In genomic region chr2:173205563-173206099, GRCm38 (mm10) we compare ENCODE assay signal across 27 mouse cellular contexts. TPM values are rescaled to one million over a fixed set of nuclear protein-coding genes. Genes with fewer than 3 reads are reported as not detected.
DNase-seq lines count a peak whose midpoint lies in the region; ATAC-seq and TF ChIP-seq lines count a peak whose summit lies in the region.
"Had no signal": no experiment of that assay in that cellular context is flagged by ENCODE, and none has a peak within 500 bp of the region (broad histone marks: within the 10 kb centered on the region; RNA-seq: fewer than 3 reads in every experiment).

No protein-coding gene starts in this region.

- no peaks in the 10 kb centered on the region for H3K27me3 ChIP-seq in liver, postnatal 0 days (ENCODE audit: insufficient read depth, low read length)
- 0 out of 2 replicates have a peak, but pooled peaks cover 3% of the 10 kb centered on the region for H3K27me3 ChIP-seq in liver, embryonic 12.5 days (replicated peaks)
- H3K27me3 ChIP-seq in midbrain, embryonic 15.5 days (replicated peaks), result no peaks in the 10 kb centered on the region
- H3K27me3 ChIP-seq: embryonic facial prominence, embryonic 15.5 days; heart, embryonic 15.5 days; limb, embryonic 15.5 days; neural tube, embryonic 12.5 days had no signal

- no peak overlapping the region for H3K27ac ChIP-seq in liver, postnatal 0 days (ENCODE audit: low read depth)
- H3K27ac ChIP-seq in liver, embryonic 12.5 days, result no peak overlapping the region
- no peak overlapping the region for H3K27ac ChIP-seq in midbrain, embryonic 15.5 days
- H3K27ac ChIP-seq: embryonic facial prominence, embryonic 15.5 days; heart, adult 2 months; heart, embryonic 15.5 days; hindbrain, postnatal 0 days; layer of hippocampus, adult 2 months; limb, embryonic 15.5 days; macrophage; neural tube, embryonic 12.5 days had no signal

- no peak for TF ChIP-seq CTCF in liver, postnatal 0 days (IDR thresholded peaks at IDR 0.05; ENCODE audit: low read depth)

- no peaks in the 10 kb centered on the region for H3K4me1 ChIP-seq in liver, postnatal 0 days (ENCODE audit: insufficient read depth)
- H3K4me1 ChIP-seq in liver, embryonic 12.5 days, result no peaks in the 10 kb centered on the region
- no peaks in the 10 kb centered on the region for H3K4me1 ChIP-seq in midbrain, embryonic 15.5 days
- H3K4me1 ChIP-seq: embryonic facial prominence, embryonic 15.5 days; heart, embryonic 15.5 days; limb, embryonic 15.5 days; neural tube, embryonic 12.5 days had no signal

- no peaks in the 10 kb centered on the region for H3K36me3 ChIP-seq in liver, postnatal 0 days (replicated peaks; ENCODE audit: insufficient read depth, low read length)
- no peaks in the 10 kb centered on the region for H3K36me3 ChIP-seq in liver, embryonic 12.5 days
- no peaks in the 10 kb centered on the region for H3K36me3 ChIP-seq in midbrain, embryonic 15.5 days (replicated peaks)
- H3K36me3 ChIP-seq: embryonic facial prominence, embryonic 15.5 days; heart, embryonic 15.5 days; limb, embryonic 15.5 days; neural tube, embryonic 12.5 days had no signal

- peak; percentile 2 for DNase-seq in embryo, embryonic 10 days (ENCODE audit: low spot score)
- DNase-seq in embryo, embryonic 11 days, result no peak
- DNase-seq in liver, postnatal 0 days, result peak; percentile 8
- DNase-seq in ZHBTc4 (ENCODE audit: low read depth, low spot score), result peak; percentile 92
- DNase-seq in testis, postnatal 14 days (ENCODE audit: low spot score), result peak; percentile 77
- DNase-seq in ovary, postnatal 10 days (ENCODE audit: low spot score), result no peak
- DNase-seq: adrenal gland, adult 2 months; cerebellum, adult 9-11 months; gastrocnemius, postnatal 10 days; heart, adult 2 months; heart, postnatal 4 days; kidney, adult 2 months; kidney, postnatal 14 days; layer of hippocampus, postnatal 36 days; lung, embryonic 14.5 days; thymus, adult 2 months had no signal

- TF ChIP-seq EP300 in liver, postnatal 0 days (IDR thresholded peaks at IDR 0.05; ENCODE audit: low read depth), result no peak

- H3K4me2 ChIP-seq in liver, postnatal 0 days (ENCODE audit: low read depth, low read length), result no peak overlapping the region
- no peak overlapping the region for H3K4me2 ChIP-seq in liver, embryonic 12.5 days
- H3K4me2 ChIP-seq in midbrain, embryonic 15.5 days, result no peak overlapping the region
- H3K4me2 ChIP-seq: embryonic facial prominence, embryonic 15.5 days; heart, embryonic 15.5 days; limb, embryonic 15.5 days; lung, embryonic 14.5 days; midbrain, embryonic 11.5 days; neural tube, embryonic 12.5 days had no signal

- no peak for ATAC-seq in liver, postnatal 0 days
- no peak for ATAC-seq in liver, embryonic 12.5 days
- no peak for ATAC-seq in midbrain, embryonic 15.5 days (replicated peaks)
- ATAC-seq: CD4-positive, CD25-positive, alpha-beta regulatory T cell, adult 4 months; hindbrain, postnatal 0 days had no signal

- H3K9ac ChIP-seq in liver, postnatal 0 days (replicated peaks), result no peak overlapping the region
- H3K9ac ChIP-seq in liver, embryonic 12.5 days, result no peak overlapping the region
- no peak overlapping the region for H3K9ac ChIP-seq in midbrain, embryonic 15.5 days
- H3K9ac ChIP-seq: embryonic facial prominence, embryonic 15.5 days; heart, embryonic 15.5 days; limb, embryonic 15.5 days; lung, embryonic 14.5 days; neural tube, embryonic 12.5 days had no signal

- no peak overlapping the region for H3K4me3 ChIP-seq in liver, postnatal 0 days (ENCODE audit: low read depth, low read length)
- H3K4me3 ChIP-seq in liver, embryonic 12.5 days, result no peak overlapping the region
- no peak overlapping the region for H3K4me3 ChIP-seq in midbrain, embryonic 15.5 days
- H3K4me3 ChIP-seq: embryonic facial prominence, embryonic 15.5 days; heart, adult 2 months; heart, embryonic 15.5 days; layer of hippocampus, adult 2 months; limb, embryonic 15.5 days; neural tube, embryonic 12.5 days had no signal

- WGBS in liver, postnatal 0 days (ENCODE audit: insufficient replicate concordance), result 82% methylated on average over 14 of the region's 14 CpGs
- 75% methylated on average over 14 of the region's 14 CpGs for WGBS in liver, embryonic 12.5 days (ENCODE audit: insufficient replicate concordance)
- 91% methylated on average over 14 of the region's 14 CpGs for WGBS in midbrain, embryonic 15.5 days

- no peaks in the 10 kb centered on the region for H3K9me3 ChIP-seq in liver, postnatal 0 days (ENCODE audit: low read length)
- H3K9me3 ChIP-seq in liver, embryonic 12.5 days (replicated peaks), result no peaks in the 10 kb centered on the region
- no peaks in the 10 kb centered on the region for H3K9me3 ChIP-seq in midbrain, embryonic 15.5 days
- H3K9me3 ChIP-seq: embryonic facial prominence, embryonic 15.5 days; heart, embryonic 15.5 days; limb, embryonic 15.5 days; neural tube, embryonic 12.5 days had no signal

RNA-seq across cellular contexts. Expression of gene Zbp1, which starts 13.1 kb away (rescaled TPM):
- 4.9 and 6.7 TPM in 2 replicates for polyA plus RNA-seq in liver, postnatal 0 days (2015; fragmentation: Nextera tagmentation; extraction: Ambion mirVana)
- polyA plus RNA-seq in liver, embryonic 12.5 days (2016; fragmentation: Nextera tagmentation; extraction: Ambion mirVana), result 0.21 and 0.36 TPM in 2 replicates
- 0.22 and 1.1 TPM in 2 replicates for polyA plus RNA-seq in midbrain, embryonic 15.5 days (2015; fragmentation: Nextera tagmentation; extraction: Ambion mirVana)

RNA-seq across cellular contexts. Expression of gene Pck1, which starts 52.8 kb away (rescaled TPM):
- 414 and 703 TPM in 2 replicates for polyA plus RNA-seq in liver, postnatal 0 days (2015; fragmentation: Nextera tagmentation; extraction: Ambion mirVana)
- 0.07 and 0.20 TPM in 2 replicates for polyA plus RNA-seq in liver, embryonic 12.5 days (2016; fragmentation: Nextera tagmentation; extraction: Ambion mirVana)
- not detected in 2 replicates for polyA plus RNA-seq in midbrain, embryonic 15.5 days (2015; fragmentation: Nextera tagmentation; extraction: Ambion mirVana)
- polyA plus RNA-seq: CD4-positive, CD25-positive, alpha-beta regulatory T cell, adult 4 months; embryonic facial prominence, embryonic 15.5 days; hindbrain, postnatal 0 days; lung, embryonic 14.5 days; macrophage; midbrain, embryonic 11.5 days; neural tube, embryonic 12.5 days had no signal

Comparison
In these comparisons a context has a peak if more than half of its experiments do, and no peak if none do; other contexts are left out.
1. DNase-seq: peak in embryo, embryonic 10 days (single experiment), liver, postnatal 0 days (single experiment), ZHBTc4 (single experiment) and testis, postnatal 14 days (single experiment); none in embryo, embryonic 11 days (single experiment) and ovary, postnatal 10 days (single experiment).
2. RNA of gene Pck1, which starts 52.8 kb away (polyA plus RNA-seq): 414 to 703 TPM in liver, postnatal 0 days; 0.07 to 0.20 TPM in liver, embryonic 12.5 days and not detected in midbrain, embryonic 15.5 days; every median in the first group is over 100 times any median in the second.